Mouse (Mus musculus): ENCODE results near the gene Tenm4.
A peak's percentile ranks its signal among the peaks of the same experiment; 100 is the strongest.

The Tenm4 gene

GRCm38 (mm10) chr7:96652844-96653243 lies 481.8 kb downstream of the Tenm4 start:
- no peak for DNase-seq

DNA sequence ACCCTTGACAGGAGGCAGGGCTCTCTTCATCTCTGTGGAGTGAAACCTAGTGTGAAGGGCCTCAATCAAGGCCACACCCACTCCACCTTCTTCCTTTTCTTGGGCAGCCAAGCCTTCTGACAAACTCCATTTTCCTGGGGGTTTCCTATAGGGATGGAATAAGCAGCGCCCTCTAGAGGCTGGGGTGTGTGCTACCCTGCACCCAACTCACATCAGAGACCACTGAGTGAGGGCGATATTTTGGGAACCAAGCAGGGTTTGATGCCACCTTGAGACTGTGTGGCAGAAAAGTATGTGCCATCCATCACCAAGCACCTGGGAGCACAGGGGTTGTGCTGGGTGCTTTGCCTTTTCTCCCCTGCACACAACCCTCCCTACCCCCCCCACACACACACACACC lies 483.2 kb downstream of the Tenm4 start:
- no peak for DNase-seq

DNA sequence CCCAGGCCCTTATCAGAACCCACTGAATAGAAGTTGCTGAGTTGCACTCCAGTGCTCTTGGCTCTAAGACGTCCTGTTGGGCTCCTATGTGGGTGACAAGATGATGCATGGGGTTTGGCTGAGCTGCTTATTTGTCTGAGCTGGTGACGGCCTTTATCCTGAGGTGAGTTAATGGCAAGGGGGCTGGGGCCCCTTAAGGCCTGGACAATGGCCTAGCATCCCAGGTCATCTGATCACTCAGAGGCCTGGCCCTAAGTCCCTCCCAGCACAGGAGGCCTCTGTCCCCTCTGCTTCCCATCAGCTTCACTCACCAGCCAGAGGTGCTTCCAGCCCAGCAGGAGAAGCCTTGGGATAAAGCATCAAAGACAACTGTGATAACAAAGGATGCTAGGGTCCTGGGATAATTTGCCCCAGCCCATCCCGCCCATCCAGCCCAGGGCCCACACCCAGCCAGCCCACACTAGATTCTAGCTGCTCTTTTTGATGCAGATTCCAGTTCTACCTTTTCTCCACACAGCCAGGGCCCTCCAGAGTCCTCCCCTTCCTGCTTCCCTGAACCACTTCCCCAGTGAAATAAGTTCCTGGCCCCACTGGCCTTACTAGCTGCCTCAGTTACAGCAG lies 484.2 kb downstream of the Tenm4 start:
- DNase-seq: no peak

DNA sequence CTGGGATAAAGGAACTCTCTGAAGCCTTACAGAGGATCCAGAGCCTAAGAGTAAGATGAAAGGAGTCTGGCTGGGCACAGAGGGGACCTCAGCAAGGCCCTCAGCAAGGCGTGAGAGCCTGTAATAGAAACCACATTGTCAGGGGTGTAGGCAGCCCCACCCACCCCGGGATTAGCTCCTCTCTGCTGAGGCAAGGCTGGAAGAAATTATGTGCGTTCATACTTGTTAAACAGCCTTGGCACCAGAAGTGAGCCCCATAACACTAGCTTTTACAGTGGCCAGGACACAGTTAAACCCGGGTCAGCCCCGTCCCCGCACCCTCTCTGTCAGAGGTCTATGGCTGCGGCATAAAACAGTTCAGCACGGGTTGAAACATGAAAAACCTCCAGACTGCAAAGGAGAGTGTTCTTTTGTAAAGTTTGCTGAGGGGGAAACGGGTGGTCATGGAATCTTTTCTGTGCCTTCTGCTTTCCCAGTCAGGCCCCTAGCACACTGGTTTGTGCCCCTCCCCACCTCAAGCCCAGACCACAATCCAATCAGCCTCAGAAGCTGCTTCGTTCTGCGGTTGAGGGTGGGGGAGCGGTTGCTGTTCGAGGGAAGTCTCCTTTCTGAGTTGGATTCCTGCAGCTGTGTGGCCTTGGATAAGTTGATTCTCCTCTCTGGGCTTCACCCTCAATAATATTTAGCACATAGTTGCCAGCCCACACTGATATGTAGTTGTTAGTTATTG lies 486.2 kb downstream of the Tenm4 start:
- no peak for DNase-seq

DNA sequence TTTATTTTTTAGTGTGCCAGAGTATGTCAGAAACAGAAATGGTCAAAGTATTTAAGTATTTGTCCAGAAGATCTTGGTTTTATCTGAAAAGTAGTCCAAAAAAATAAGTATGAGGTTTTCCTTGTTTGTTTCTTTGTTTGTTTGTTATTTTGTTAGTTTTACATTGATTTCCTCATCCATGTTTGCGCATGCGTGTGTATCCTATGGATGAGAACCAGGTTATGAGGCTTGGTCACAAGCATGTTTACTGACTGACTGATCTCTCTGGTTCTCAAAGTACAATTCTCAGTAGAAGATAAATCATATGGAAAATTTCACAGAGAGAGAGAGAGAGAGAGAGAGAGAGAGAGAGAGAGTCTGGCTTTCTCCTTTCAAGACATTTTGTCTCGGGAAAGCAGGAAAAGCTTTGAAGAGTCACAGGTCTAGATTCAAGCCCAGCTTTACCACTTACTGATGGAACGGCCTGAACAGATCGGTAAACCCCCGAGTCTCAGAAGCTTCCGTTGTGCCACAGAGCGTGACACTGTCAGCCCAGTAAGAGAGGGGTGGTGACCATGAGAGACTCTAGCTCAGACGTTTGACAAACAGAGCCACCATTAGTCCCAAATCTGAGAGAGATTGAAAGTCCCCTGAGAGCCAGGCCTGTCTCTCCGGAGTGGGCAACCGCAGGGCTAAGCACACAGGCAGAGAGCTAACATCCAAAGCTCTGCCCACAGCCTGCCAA lies 487.0 kb downstream of the Tenm4 start:
- no peak for DNase-seq

DNA sequence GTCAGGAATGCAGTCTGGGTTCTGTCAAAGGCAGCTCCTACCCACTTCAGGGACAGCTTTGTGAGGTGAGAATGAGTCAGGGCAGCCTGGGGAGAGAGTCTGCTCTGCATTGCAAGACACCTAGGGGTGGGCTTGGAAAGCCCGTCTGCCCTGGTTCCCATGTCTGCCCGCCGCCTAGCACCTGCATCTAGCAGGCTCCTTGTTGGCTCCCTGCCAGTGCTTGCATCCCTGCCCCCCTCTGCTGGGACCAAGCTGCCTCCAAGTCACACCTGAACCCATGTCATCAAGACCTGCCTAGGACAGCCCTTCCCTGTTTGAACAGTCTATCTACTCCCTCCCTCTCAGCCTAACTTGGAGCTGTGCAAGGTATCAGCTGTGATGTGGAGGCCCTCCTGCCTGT lies 489.9 kb downstream of the Tenm4 start:
- DNase-seq: peak; percentile 52

DNA sequence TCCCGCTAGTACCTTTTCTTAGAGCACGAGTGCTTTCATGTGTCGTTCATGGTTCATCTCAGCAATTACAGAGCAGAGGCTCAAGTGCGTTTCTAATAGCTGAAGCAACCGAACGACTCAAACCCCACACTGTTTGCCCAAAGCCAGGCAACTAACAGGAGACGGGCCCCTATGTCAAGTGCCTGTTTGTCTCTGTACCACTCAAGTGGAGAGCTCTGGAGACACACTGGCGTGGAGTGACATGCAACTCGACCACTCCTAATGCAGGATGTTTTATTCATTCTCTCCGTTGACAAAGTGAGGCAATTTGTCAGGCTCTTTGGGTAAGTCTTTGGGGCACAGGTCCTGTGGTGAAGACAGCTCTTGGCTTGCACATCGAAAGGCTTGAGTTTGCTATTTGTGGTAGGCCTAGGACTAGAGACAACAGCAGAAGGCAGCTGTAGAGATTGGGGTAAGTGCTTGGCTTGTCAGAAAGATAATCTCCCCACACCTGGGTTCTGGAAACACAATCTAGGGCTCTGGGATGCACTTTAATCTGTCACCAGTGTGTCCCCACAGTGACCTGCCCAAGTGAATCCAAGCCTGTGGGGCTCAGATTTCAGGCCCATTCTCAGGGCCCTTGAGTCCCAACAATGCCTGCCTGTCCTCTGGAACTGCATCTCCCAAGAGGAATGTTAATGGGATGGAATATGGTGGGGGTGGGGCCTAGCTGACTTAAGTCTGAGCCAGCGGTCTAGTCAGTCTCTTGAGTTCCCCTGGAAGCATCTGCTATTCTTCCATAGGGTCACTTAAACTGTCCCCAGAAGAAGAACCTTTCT lies 490.5 kb downstream of the Tenm4 start:
- DNase-seq: no peak

GRCm38 (mm10) chr7:96663336-96663735 lies 492.3 kb downstream of the Tenm4 start:
- no peak for DNase-seq

- no peak for DNase-seq
These were observed 495.4 kb downstream of the Tenm4 start for GRCm38 (mm10) chr7:96666366-96666896.

GRCm38 (mm10) chr7:96667688-96668087 lies 496.6 kb downstream of the Tenm4 start:
- DNase-seq: no peak

DNA sequence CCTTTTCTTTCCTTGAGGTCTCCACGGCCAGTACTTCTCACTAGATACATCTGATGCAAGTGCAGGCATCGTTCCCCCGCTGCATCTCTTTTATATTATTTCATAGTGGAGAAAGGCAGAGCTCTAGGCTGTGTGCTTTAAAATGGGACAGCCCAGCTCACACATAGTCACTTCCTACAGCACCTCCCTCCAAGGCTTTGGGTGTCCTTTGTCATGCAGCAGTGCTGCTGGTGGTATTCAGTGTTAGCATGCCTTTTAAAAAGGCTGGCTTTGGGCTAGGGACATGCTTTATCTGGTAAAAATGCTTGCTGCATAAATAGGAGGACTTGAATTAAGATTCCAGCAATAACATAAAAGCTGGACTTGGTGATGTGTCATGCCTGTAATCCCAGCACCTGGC lies 499.0 kb downstream of the Tenm4 start:
- no peak for DNase-seq

GRCm38 (mm10) chr7:96672322-96672914 lies 501.4 kb downstream of the Tenm4 start:
- no peak for DNase-seq

- peak; percentile 10 for DNase-seq
These were observed 506.0 kb downstream of the Tenm4 start for GRCm38 (mm10) chr7:96677082-96677481.

- no peak for DNase-seq
These were observed 507.2 kb downstream of the Tenm4 start for GRCm38 (mm10) chr7:96678236-96678635.

DNA sequence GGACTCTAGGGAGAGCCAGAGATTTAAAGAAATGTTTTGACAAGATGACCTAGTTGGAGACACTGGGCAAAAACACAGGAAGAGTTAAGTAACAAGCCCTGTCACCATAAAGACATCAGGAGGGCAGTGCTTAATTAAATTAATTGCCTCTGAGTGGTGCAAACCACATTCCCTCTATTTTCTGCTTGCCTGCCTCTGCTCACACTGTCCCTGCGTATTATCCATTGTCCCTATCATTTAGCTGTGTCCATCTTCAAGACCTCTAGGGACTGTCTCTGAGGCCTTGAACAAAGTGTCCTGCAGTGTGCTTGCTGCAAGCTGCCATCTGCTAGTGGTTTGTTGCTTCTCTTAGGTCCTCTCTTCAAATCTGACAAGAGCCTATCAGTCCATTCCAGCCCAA lies 508.7 kb downstream of the Tenm4 start:
- DNase-seq: no peak

- DNase-seq: no peak
These were observed 509.4 kb downstream of the Tenm4 start for GRCm38 (mm10) chr7:96680405-96680804.

DNA sequence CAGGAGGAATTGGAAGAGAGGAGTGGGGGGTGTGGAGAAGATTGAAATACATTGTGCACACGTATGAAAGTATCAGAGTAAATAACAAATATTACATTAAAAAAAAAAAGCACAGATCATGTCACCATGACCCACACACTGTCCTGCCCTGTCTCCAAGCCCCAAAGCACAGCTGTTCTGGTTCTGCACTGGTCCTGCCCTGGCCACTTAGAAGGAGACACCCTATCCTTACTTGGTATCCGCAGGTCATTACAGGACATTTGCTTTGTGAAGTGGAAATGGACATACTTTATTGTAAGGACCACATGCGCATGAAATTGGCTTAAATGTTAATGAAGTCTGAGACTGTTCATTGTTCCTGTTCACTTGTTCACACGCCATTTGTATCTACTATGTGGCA lies 510.8 kb downstream of the Tenm4 start:
- DNase-seq: no peak

DNA sequence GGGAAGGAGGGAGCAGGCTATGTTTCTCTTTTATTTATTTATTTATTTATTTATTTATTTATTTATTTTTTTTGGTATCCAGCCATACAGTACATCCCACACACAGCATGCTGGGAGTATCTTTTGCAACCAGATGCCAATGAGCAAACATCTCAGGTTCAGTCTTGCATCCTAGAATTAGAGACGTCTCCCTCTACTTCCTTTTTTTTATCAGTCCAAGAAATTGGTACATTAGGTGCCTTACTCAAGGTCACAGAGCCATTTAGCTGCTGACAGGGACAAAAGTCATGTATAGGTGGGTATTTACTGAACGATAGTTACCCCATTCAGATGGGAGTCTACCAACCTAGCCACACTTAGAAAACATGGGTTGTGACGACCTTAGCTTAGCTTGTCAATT lies 517.1 kb downstream of the Tenm4 start:
- no peak for DNase-seq

- no peak for DNase-seq
These were observed 530.2 kb downstream of the Tenm4 start for GRCm38 (mm10) chr7:96701097-96701845.

- no peak for DNase-seq
These were observed 532.9 kb downstream of the Tenm4 start for GRCm38 (mm10) chr7:96703958-96704357.

DNA sequence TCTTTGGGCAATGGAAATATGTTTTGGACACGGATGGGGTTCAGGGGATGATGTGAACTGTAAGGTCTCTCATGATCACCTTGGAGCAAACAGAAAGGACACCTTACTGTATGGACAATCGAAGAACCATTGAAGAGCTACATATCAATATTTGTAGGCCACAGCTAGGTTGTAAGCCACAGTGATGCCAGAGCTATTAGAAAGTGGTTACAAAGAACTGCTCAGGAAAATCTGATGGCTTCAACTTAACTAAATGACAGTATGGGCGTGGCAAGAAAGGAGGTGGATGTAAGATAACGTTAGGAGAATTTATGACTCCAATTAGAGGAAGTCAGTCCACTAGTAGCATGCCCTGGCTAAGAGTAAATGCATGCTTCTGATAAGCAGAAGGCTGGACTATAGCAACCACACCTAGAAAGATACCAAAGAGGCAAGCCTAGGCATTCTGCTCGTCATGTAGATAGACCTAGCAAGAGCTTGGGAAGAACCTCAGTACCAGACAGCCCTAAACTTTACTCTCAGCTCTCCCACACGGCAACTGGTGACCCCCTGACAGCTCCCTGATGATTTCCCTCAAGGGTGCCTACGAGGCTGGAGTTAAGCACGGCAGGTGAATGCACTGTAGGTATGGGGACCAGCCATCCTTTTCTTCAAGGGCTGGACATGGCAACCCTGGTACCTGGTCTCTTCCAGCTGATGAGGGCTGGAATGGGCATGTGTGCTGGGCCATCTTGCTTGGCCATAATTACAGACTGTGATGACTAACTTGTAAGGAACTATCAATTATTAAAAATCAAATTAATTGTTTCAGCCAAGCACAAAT lies 534.5 kb downstream of the Tenm4 start:
- no peak for DNase-seq
